Mouse (Mus musculus) bone marrow, adult 2 months (tissue): ENCODE data around the gene 1700008O03Rik.

Source experiments
- CTCF ChIP-seq: fragments of 200-500 bp; IDR thresholded peaks from 2 replicates; pipeline ENCODE4 v1.5.1; 2011; ENCODE audit warnings: low read length, control low read depth; ENCODE audit not compliant: control insufficient read depth, insufficient read depth
- POLR2A ChIP-seq: fragments of 200-500 bp; IDR thresholded peaks from 2 replicates; pipeline ENCODE4 v1.6.1; 2011; ENCODE audit warnings: low read depth, mild to moderate bottlenecking, control low read depth, low read length, borderline replicate concordance; ENCODE audit not compliant: control insufficient read depth

GRCm38 (mm10) chr7:44433371-44433770 lies 47.8 kb upstream of the 1700008O03Rik start:
- TF ChIP-seq CTCF (no peak), POLR2A (no peak)
